Mouse (Mus musculus): Measurements from ENCODE around the gene Zfand2b. TPM values are rescaled to one million over a fixed set of nuclear protein-coding genes. Genes with fewer than 3 reads are reported as not detected.

Zfand2b gene
- polyA plus RNA-seq, 1 experiment from 2014 or later = 33.6 TPM

DNA sequence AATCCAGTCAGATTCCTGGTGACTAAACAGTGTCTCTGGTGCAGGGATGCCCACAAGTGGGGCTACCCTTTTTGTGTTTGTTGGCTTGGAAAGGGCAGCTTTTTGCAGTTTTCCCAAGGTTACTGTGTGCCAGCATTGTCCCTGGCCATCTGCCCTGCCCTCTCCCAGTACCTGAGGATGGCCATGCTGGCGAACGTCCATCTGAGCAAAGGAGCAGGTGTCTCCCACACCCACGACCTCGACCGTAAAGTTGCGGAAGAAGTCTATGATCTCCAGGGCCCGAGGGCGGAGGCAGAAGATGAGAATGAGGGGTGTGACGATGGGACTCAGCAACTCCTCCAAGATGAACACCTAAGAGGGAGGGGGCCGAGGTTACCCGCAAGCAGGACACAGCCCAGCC, 17.0 kb downstream of the Zfand2b start:
- Histone ChIP-seq H3K9ac (ENCODE audit: low read length) (no peak overlapping the region), H3K9me3 (ENCODE audit: control insufficient read depth, low read length) (no peaks in the 10 kb centered on the region), H3K27me3 (ENCODE audit: control insufficient read depth, insufficient read depth, low read length) (no peaks in the 10 kb centered on the region), H3K4me1 (ENCODE audit: control insufficient read depth, insufficient read depth, low read length) (peaks cover 4% of the 10 kb centered on the region; the same call in 1 of the 2 replicates), H3K4me3 (ENCODE audit: low read depth, low read length) (no peak overlapping the region), H3K36me3 (ENCODE audit: control insufficient read depth, insufficient read depth, low read length) (peaks cover 11% of the 10 kb centered on the region), H3K27ac (ENCODE audit: low read depth, low read length) (no peak overlapping the region), H3K4me2 (no peak overlapping the region)
- WGBS = 97% methylated on average over 11 of the region's 11 CpGs
- no peak for DNase-seq (ENCODE audit: low spot score, missing footprints)
- no peak for ATAC-seq (ENCODE audit: low FRiP score)

DNA sequence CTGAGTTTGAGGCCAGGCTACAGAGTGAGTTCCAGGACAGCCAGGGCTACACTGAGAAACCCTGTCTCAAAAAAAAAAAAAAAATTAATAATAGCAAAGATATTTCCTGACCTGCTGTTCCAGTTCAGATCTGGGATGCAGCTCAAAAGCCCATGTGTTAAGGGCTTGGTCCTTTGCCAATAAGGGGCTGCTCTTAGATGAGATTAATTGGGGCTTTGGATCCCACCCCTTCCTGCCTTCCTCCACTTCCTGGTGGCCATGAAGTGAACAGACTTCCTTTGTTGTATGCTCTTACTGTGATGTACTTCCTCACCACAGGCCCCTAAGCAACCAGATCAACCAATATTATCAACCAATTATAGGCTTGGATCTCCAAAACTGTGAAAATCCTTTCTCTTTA, 18.7 kb downstream of the Zfand2b start:
- H3K9ac ChIP-seq (ENCODE audit: low read length) = no peak overlapping the region
- H3K36me3 ChIP-seq (ENCODE audit: control insufficient read depth, insufficient read depth, low read length) = peaks cover 9% of the 10 kb centered on the region

DNA sequence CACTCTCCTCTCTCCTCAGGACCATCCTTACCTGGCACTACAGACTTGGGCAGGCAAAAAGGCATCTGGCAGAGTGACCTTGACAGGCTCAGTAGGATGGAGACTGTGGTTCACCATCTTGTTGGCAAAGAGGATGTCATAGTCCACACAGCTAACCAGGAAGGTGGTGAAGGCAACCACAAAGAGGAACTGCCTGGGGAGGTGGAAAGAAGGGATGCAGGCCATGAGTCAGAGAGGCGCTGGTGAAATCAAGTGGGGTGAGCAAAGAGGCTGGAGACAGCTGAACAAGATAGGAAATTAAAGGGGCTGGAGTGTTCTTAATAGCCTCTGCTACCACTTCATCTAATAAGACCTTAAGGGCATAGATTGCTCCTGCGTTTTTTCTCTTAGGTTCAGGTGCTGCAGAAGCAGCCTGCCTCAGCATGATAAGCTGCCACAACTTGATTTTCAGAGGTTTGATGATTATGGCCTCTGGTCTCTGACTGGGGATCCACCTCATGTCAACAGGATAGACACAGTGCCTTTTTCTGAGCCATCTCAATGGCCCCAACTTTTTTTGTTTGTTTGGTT, 19.6 kb downstream of the Zfand2b start:
- H3K4me2 ChIP-seq = no peak overlapping the region
- no peak overlapping the region for H3K27ac ChIP-seq (ENCODE audit: low read depth, low read length)
- H3K9me3 ChIP-seq (ENCODE audit: control insufficient read depth, low read length) = no peaks in the 10 kb centered on the region
- ATAC-seq (ENCODE audit: low FRiP score) (no peak), DNase-seq (ENCODE audit: low spot score, missing footprints) (no peak)
- peaks cover 12% of the 10 kb centered on the region; the same call in 1 of the 2 replicates for H3K4me1 ChIP-seq (ENCODE audit: control insufficient read depth, insufficient read depth, low read length)
- peaks cover 4% of the 10 kb centered on the region for H3K36me3 ChIP-seq (ENCODE audit: control insufficient read depth, insufficient read depth, low read length)
- no peaks in the 10 kb centered on the region for H3K27me3 ChIP-seq (ENCODE audit: control insufficient read depth, insufficient read depth, low read length)
- WGBS = 93% methylated on average over 2 of the region's 2 CpGs
- no peak overlapping the region for H3K4me3 ChIP-seq (ENCODE audit: low read depth, low read length)
- no peak overlapping the region for H3K9ac ChIP-seq (ENCODE audit: low read length)

More for the DNA sequence above, 18.7 kb downstream of the Zfand2b start:
- ATAC-seq (ENCODE audit: low FRiP score) (no peak), DNase-seq (ENCODE audit: low spot score, missing footprints) (no peak)
- Histone ChIP-seq H3K4me1 (ENCODE audit: control insufficient read depth, insufficient read depth, low read length) (peaks cover 8% of the 10 kb centered on the region; the same call in 1 of the 2 replicates), H3K4me2 (no peak overlapping the region), H3K4me3 (ENCODE audit: low read depth, low read length) (no peak overlapping the region), H3K9me3 (ENCODE audit: control insufficient read depth, low read length) (no peaks in the 10 kb centered on the region), H3K27ac (ENCODE audit: low read depth, low read length) (no peak overlapping the region), H3K27me3 (ENCODE audit: control insufficient read depth, insufficient read depth, low read length) (no peaks in the 10 kb centered on the region)

GRCm38 (mm10) chr1:75190577-75190976, 22.1 kb downstream of the Zfand2b start:
- H3K36me3 ChIP-seq (ENCODE audit: control insufficient read depth, insufficient read depth, low read length) = no peaks in the 10 kb centered on the region; the same call in none of the 2 replicates
- H3K4me1 ChIP-seq (ENCODE audit: control insufficient read depth, insufficient read depth, low read length) = peaks cover 15% of the 10 kb centered on the region; the same call in 1 of the 2 replicates
- H3K4me3 ChIP-seq (ENCODE audit: low read depth, low read length) = no peak overlapping the region
- no peak for DNase-seq (ENCODE audit: low spot score, missing footprints)
- H3K27ac ChIP-seq (ENCODE audit: low read depth, low read length) = no peak overlapping the region
- 66% methylated on average over 2 of the region's 2 CpGs for WGBS
- H3K4me2 ChIP-seq = peak overlapping the region; percentile 80
- no peak overlapping the region; the same call in 1 of the 2 replicates for H3K9ac ChIP-seq (ENCODE audit: low read length)
- ATAC-seq (ENCODE audit: low FRiP score) = no peak
- no peaks in the 10 kb centered on the region for H3K27me3 ChIP-seq (ENCODE audit: control insufficient read depth, insufficient read depth, low read length)
- H3K9me3 ChIP-seq (ENCODE audit: control insufficient read depth, low read length) = no peaks in the 10 kb centered on the region

GRCm38 (mm10) chr1:75191258-75191621, 22.8 kb downstream of the Zfand2b start:
- Histone ChIP-seq H3K4me2 (peak overlapping the region; percentile 80), H3K36me3 (ENCODE audit: control insufficient read depth, insufficient read depth, low read length) (peaks cover 1% of the 10 kb centered on the region), H3K27ac (ENCODE audit: low read depth, low read length) (peak overlapping the region; percentile 75), H3K9ac (ENCODE audit: low read length) (peak overlapping the region; percentile 86), H3K4me1 (ENCODE audit: control insufficient read depth, insufficient read depth, low read length) (peaks cover 15% of the 10 kb centered on the region; the same call in 1 of the 2 replicates), H3K9me3 (ENCODE audit: control insufficient read depth, low read length) (no peaks in the 10 kb centered on the region), H3K27me3 (ENCODE audit: control insufficient read depth, insufficient read depth, low read length) (no peaks in the 10 kb centered on the region), H3K4me3 (ENCODE audit: low read depth, low read length) (peak overlapping the region; percentile 61)
- no peak for DNase-seq (ENCODE audit: low spot score, missing footprints)
- WGBS = 48% methylated on average over 5 of the region's 5 CpGs
- ATAC-seq (ENCODE audit: low FRiP score) = no peak

GRCm38 (mm10) chr1:75191622-75192402, 23.4 kb downstream of the Zfand2b start, which contains the start of the genes Ankzf1 and Atg9a:
Gene Ankzf1, plus strand, starts transcription at chr1:75192151.
Gene Atg9a, minus strand, starts transcription at chr1:75192196.
- H3K4me1 ChIP-seq (ENCODE audit: control insufficient read depth, insufficient read depth, low read length) = peaks cover 15% of the 10 kb centered on the region; the same call in 1 of the 2 replicates
- WGBS = under 1% methylated on average over 56 of the region's 56 CpGs
- peak within 1 kb of the TSS; percentile 99 for H3K4me2 ChIP-seq
- peak within 1 kb of the TSS; percentile 75 for H3K27ac ChIP-seq (ENCODE audit: low read depth, low read length)
- DNase-seq (ENCODE audit: low spot score, missing footprints) (peak; percentile 98), ATAC-seq (ENCODE audit: low FRiP score) (peak; percentile 100)
- peak within 1 kb of the TSS; percentile 86 for H3K9ac ChIP-seq (ENCODE audit: low read length)
- peak within 1 kb of the TSS; percentile 61 for H3K4me3 ChIP-seq (ENCODE audit: low read depth, low read length)
- peaks cover 7% of the 10 kb centered on the region for H3K36me3 ChIP-seq (ENCODE audit: control insufficient read depth, insufficient read depth, low read length)
- H3K9me3 ChIP-seq (ENCODE audit: control insufficient read depth, low read length) = no peaks in the 10 kb centered on the region
- no peaks in the 10 kb centered on the region for H3K27me3 ChIP-seq (ENCODE audit: control insufficient read depth, insufficient read depth, low read length)

DNA sequence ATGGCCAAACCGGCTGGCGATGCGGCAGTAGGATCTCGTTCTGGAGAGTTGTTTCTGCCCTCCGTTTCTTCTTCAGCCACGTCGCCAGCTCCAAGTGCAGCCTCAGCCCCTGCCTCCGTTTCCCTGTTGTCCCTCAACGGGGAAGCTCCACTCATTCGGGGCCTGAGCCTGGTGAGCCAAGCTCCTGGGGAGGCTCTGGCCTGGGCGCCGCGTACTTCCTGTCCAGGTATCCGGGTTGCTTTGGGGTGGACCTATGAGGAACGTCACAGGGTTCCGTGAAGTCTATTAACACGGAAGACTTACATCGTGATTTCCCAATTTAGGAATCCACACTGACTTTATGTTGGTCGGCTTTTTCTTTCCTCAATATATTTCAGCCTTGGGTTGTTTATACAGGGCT, 24.0 kb downstream of the Zfand2b start:
- under 1% methylated on average over 19 of the region's 19 CpGs for WGBS

GRCm38 (mm10) chr1:75201236-75201635, 32.8 kb downstream of the Zfand2b start:
- Histone ChIP-seq H3K27me3 (ENCODE audit: control insufficient read depth, insufficient read depth, low read length) (no peaks in the 10 kb centered on the region), H3K9me3 (ENCODE audit: control insufficient read depth, low read length) (no peaks in the 10 kb centered on the region), H3K27ac (ENCODE audit: low read depth, low read length) (no peak overlapping the region), H3K4me2 (no peak overlapping the region), H3K9ac (ENCODE audit: low read length) (no peak overlapping the region), H3K36me3 (ENCODE audit: control insufficient read depth, insufficient read depth, low read length) (peaks cover 13% of the 10 kb centered on the region), H3K4me1 (ENCODE audit: control insufficient read depth, insufficient read depth, low read length) (no peaks in the 10 kb centered on the region), H3K4me3 (ENCODE audit: low read depth, low read length) (no peak overlapping the region)
- no peak for ATAC-seq (ENCODE audit: low FRiP score)
- no peak for DNase-seq (ENCODE audit: low spot score, missing footprints)
- 94% methylated on average over 1 of the region's 1 CpGs for WGBS

More for the DNA sequence above, 24.0 kb downstream of the Zfand2b start:
- DNase-seq (ENCODE audit: low spot score, missing footprints) = peak; percentile 85
- H3K4me3 ChIP-seq (ENCODE audit: low read depth, low read length) = peak overlapping the region; percentile 61
- H3K9ac ChIP-seq (ENCODE audit: low read length) = peak overlapping the region; percentile 86
- H3K4me1 ChIP-seq (ENCODE audit: control insufficient read depth, insufficient read depth, low read length) = peaks cover 15% of the 10 kb centered on the region; the same call in 1 of the 2 replicates
- H3K4me2 ChIP-seq = peak overlapping the region; percentile 99
- no peaks in the 10 kb centered on the region for H3K27me3 ChIP-seq (ENCODE audit: control insufficient read depth, insufficient read depth, low read length)
- peaks cover 8% of the 10 kb centered on the region for H3K36me3 ChIP-seq (ENCODE audit: control insufficient read depth, insufficient read depth, low read length)
- peak overlapping the region; percentile 44; the same call in 1 of the 2 replicates for H3K27ac ChIP-seq (ENCODE audit: low read depth, low read length)
- no peaks in the 10 kb centered on the region for H3K9me3 ChIP-seq (ENCODE audit: control insufficient read depth, low read length)
- no peak for ATAC-seq (ENCODE audit: low FRiP score)
